In the genomic region with DNA sequence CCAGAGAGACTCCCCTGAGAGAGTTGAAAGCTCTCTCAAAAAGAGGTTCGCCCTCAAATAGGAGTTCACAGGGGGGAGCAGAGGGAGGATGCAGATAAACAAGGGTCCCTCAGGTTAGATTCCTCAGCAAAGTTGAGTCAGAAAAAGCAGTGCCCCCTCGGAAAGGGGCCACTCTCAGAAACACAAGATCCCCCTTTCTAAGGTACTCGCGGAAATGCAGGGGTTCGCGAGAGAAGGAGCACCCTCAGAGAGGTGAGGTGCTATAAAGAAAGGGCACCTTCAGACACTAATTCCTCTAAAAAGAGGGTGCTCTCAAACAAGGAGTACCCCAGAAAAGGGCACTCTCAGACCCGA, we compare ENCODE assay signal across 9 mouse cellular contexts. TPM values are rescaled to one million over a fixed set of nuclear protein-coding genes. Genes with fewer than 3 reads are reported as not detected.
DNase-seq lines count a peak whose midpoint lies in the region; ATAC-seq and TF ChIP-seq lines count a peak whose summit lies in the region.
"Had no signal": no experiment of that assay in that cellular context is flagged by ENCODE, and none has a peak within 500 bp of the region (broad histone marks: within the 10 kb centered on the region; RNA-seq: fewer than 3 reads in every experiment).

No protein-coding gene starts in this region.

- WGBS in lung, adult 2 months: 1% methylated on average over 7 of the region's 7 CpGs
- WGBS in embryonic facial prominence, embryonic 12.5 days: under 1% methylated on average over 7 of the region's 7 CpGs
- WGBS in hindbrain, postnatal 0 days: 0% methylated on average over 7 of the region's 7 CpGs

- H3K27me3 ChIP-seq in embryonic facial prominence, embryonic 12.5 days: no peaks in the 10 kb centered on the region
- no peaks in the 10 kb centered on the region for H3K27me3 ChIP-seq in hindbrain, postnatal 0 days (ENCODE audit: insufficient read depth, low read length)
- no peaks in the 10 kb centered on the region for H3K27me3 ChIP-seq in myocyte (ENCODE audit: control insufficient read depth, insufficient read depth, insufficient read length)

- peaks cover 7% of the 10 kb centered on the region; the same call in 1 of the 2 replicates for H3K4me1 ChIP-seq in lung, adult 2 months (ENCODE audit: control insufficient read depth, insufficient read depth, low read length)
- H3K4me1 ChIP-seq in embryonic facial prominence, embryonic 12.5 days: peaks cover 9% of the 10 kb centered on the region
- H3K4me1 ChIP-seq in hindbrain, postnatal 0 days (ENCODE audit: insufficient read depth, low read length): 0 out of 2 replicates have a peak, but pooled peaks cover 4% of the 10 kb centered on the region

- ATAC-seq in embryonic facial prominence, embryonic 12.5 days (ENCODE audit: insufficient number of reproducible peaks, insufficient read depth, low FRiP score, low TSS enrichment): no peak
- ATAC-seq in hindbrain, postnatal 0 days: no peak

- H3K4me2 ChIP-seq in embryonic facial prominence, embryonic 12.5 days (replicated peaks): peak overlapping the region; percentile 82
- peak overlapping the region; percentile 95 for H3K4me2 ChIP-seq in hindbrain, postnatal 0 days (ENCODE audit: low read depth, low read length)
- peak overlapping the region; percentile 92 for H3K4me2 ChIP-seq in myocyte (ENCODE audit: low read depth)

- TF ChIP-seq POLR2A in lung, adult 2 months (IDR thresholded peaks at IDR 0.05; ENCODE audit: borderline replicate concordance, extremely low read depth, low read depth, low read length): no peak
- TF ChIP-seq POLR2A in myocyte (IDR thresholded peaks at IDR 0.05; ENCODE audit: insufficient read length, low read depth): no peak

- DNase-seq in lung, adult 2 months: no peak
- DNase-seq in lung, adult 18-20 months: no peak
- DNase-seq in hindbrain, postnatal 0 days (ENCODE audit: low spot score): no peak
- DNase-seq in layer of hippocampus, adult 11-12 months (ENCODE audit: low spot score): no peak
- no peak for DNase-seq in right cerebral cortex, postnatal 14 days
- no peak for DNase-seq in spleen, adult 18-20 months
- DNase-seq: lung, postnatal 36 days had no signal

- peak overlapping the region; percentile 19 for H3ac ChIP-seq in myocyte (ENCODE audit: control insufficient read depth, insufficient read length)

- no peaks in the 10 kb centered on the region for H3K9me3 ChIP-seq in embryonic facial prominence, embryonic 12.5 days
- no peaks in the 10 kb centered on the region for H3K9me3 ChIP-seq in hindbrain, postnatal 0 days (ENCODE audit: low read length)

- peak overlapping the region; percentile 84 for H3K27ac ChIP-seq in embryonic facial prominence, embryonic 12.5 days
- H3K27ac ChIP-seq in hindbrain, postnatal 0 days: peak overlapping the region; percentile 86; the same call in 1 of the 2 replicates

- H3K4me3 ChIP-seq in lung, adult 2 months (replicated peaks; ENCODE audit: extremely low read depth, low read depth, low read length): peak overlapping the region; percentile 80
- peak overlapping the region; percentile 62 for H3K4me3 ChIP-seq in embryonic facial prominence, embryonic 12.5 days
- H3K4me3 ChIP-seq in hindbrain, postnatal 0 days (ENCODE audit: low read length): peak overlapping the region; percentile 91
- H3K4me3 ChIP-seq in myocyte: peak overlapping the region; percentile 42

- no peak for TF ChIP-seq CTCF in lung, adult 2 months (IDR thresholded peaks at IDR 0.05; ENCODE audit: insufficient read depth, low read length)
- no peak for TF ChIP-seq CTCF in hindbrain, postnatal 0 days (IDR thresholded peaks at IDR 0.05; ENCODE audit: low read depth)

- H3K36me3 ChIP-seq in embryonic facial prominence, embryonic 12.5 days: peaks cover 5% of the 10 kb centered on the region; the same call in 1 of the 2 replicates
- H3K36me3 ChIP-seq in hindbrain, postnatal 0 days (ENCODE audit: insufficient read depth, low read length): no peaks in the 10 kb centered on the region
- H3K36me3 ChIP-seq in myocyte (ENCODE audit: control insufficient read depth, insufficient read depth): no peaks in the 10 kb centered on the region

- H3K9ac ChIP-seq in embryonic facial prominence, embryonic 12.5 days: peak overlapping the region; percentile 82
- H3K9ac ChIP-seq in hindbrain, postnatal 0 days (replicated peaks; ENCODE audit: low read length): peak overlapping the region; percentile 80

- H3K79me2 ChIP-seq in myocyte (ENCODE audit: control insufficient read depth, insufficient read depth): peaks cover 39% of the 10 kb centered on the region

TF ChIP-seq in myocyte, 11 proteins besides CTCF, POLR2A, EP300 and RAD21:
- TF ChIP-seq MYOG (IDR thresholded peaks at IDR 0.05; ENCODE audit: control insufficient read depth in 1 of 3, insufficient read depth in 1 of 3, insufficient read length in 2 of 3, low read depth in 2 of 3): no peak
- TF ChIP-seq TCF3 (IDR thresholded peaks at IDR 0.05; ENCODE audit: insufficient read length, low read depth): no peak
- TF ChIP-seq POLR2AphosphoS2 (IDR thresholded peaks at IDR 0.05; ENCODE audit: insufficient read length, low read depth): no peak
- TF ChIP-seq REST (IDR thresholded peaks at IDR 0.05; ENCODE audit: insufficient read depth, insufficient read length): no peak
- no peak for TF ChIP-seq SRF (IDR thresholded peaks at IDR 0.05; ENCODE audit: control insufficient read depth, insufficient read length, low read depth)
- TF ChIP-seq MYOD1 (IDR thresholded peaks at IDR 0.05; ENCODE audit: control insufficient read depth in 1 of 3, insufficient read length in 2 of 3, low read depth in 2 of 3): no peak
- TF ChIP-seq E2F4 (IDR thresholded peaks at IDR 0.05; ENCODE audit: insufficient read depth): no peak
- no peak for TF ChIP-seq USF1 (IDR thresholded peaks at IDR 0.05; ENCODE audit: low read depth)
- TF ChIP-seq MAX (IDR thresholded peaks at IDR 0.05; ENCODE audit: low read depth): no peak
- no peak for TF ChIP-seq CEBPB (IDR thresholded peaks at IDR 0.05; ENCODE audit: insufficient read depth, poor library complexity, severe bottlenecking)

RNA-seq across cellular contexts. Expression of a gene that starts 0.8 kb away (rescaled TPM):
- polyA plus RNA-seq in lung, adult 2 months (2012; rRNA removed): 78.1 and 81.8 TPM in 2 replicates
- polyA plus RNA-seq in embryonic facial prominence, embryonic 12.5 days (2016; fragmentation: Nextera tagmentation; extraction: Ambion mirVana): 49.8 and 63.0 TPM in 2 replicates
- total RNA-seq in hindbrain, postnatal 0 days (2014; rRNA removed): 38.4 and 41.9 TPM in 2 replicates
- polyA plus RNA-seq in hindbrain, postnatal 0 days (2015; fragmentation: Nextera tagmentation; extraction: Ambion mirVana): 23.4 and 23.6 TPM in 2 replicates
- polyA plus RNA-seq in myocyte (2012; fragmentation: generic; extraction: Trizol): 46.7 TPM

RNA-seq across cellular contexts. Expression of a gene that starts 47.1 kb away (rescaled TPM):
- polyA plus RNA-seq in lung, adult 2 months (2012; rRNA removed): 82.3 and 88.5 TPM in 2 replicates
- 64.0 and 65.4 TPM in 2 replicates for polyA plus RNA-seq in embryonic facial prominence, embryonic 12.5 days (2016; fragmentation: Nextera tagmentation; extraction: Ambion mirVana)
- 155 and 172 TPM in 2 replicates for total RNA-seq in hindbrain, postnatal 0 days (2014; rRNA removed)
- polyA plus RNA-seq in hindbrain, postnatal 0 days (2015; fragmentation: Nextera tagmentation; extraction: Ambion mirVana): 50.1 and 50.3 TPM in 2 replicates
- 27.4 TPM for polyA plus RNA-seq in myocyte (2012; fragmentation: generic; extraction: Trizol)

RNA-seq across cellular contexts. Expression of a gene that starts 47.2 kb away (rescaled TPM):
- polyA plus RNA-seq in lung, adult 2 months (2012; rRNA removed): 7.8 and 11.9 TPM in 2 replicates
- 55.3 and 56.7 TPM in 2 replicates for polyA plus RNA-seq in embryonic facial prominence, embryonic 12.5 days (2016; fragmentation: Nextera tagmentation; extraction: Ambion mirVana)
- total RNA-seq in hindbrain, postnatal 0 days (2014; rRNA removed): 15.1 and 15.4 TPM in 2 replicates
- 42.9 and 47.1 TPM in 2 replicates for polyA plus RNA-seq in hindbrain, postnatal 0 days (2015; fragmentation: Nextera tagmentation; extraction: Ambion mirVana)
- 38.4 TPM for polyA plus RNA-seq in myocyte (2012; fragmentation: generic; extraction: Trizol)
